Comparison of ENCODE assay signal across 10 mouse cellular contexts in genomic region chr7:127137262-127138017, GRCm38 (mm10). TPM values are rescaled to one million over a fixed set of nuclear protein-coding genes. Genes with fewer than 3 reads are reported as not detected.
DNase-seq lines count a peak whose midpoint lies in the region; ATAC-seq and TF ChIP-seq lines count a peak whose summit lies in the region.
"Had no signal": no experiment of that assay in that cellular context is flagged by ENCODE, and none has a peak within 500 bp of the region (broad histone marks: within the 10 kb centered on the region; RNA-seq: fewer than 3 reads in every experiment).

TSS of gene Spn (minus strand) at chr7:127137823.

- H3K4me1 ChIP-seq in kidney, adult 2 months (ENCODE audit: control insufficient read depth, insufficient read depth, low read length): no peaks in the 10 kb centered on the region

- no peaks in the 10 kb centered on the region for H3K27me3 ChIP-seq in kidney, adult 2 months (replicated peaks; ENCODE audit: control insufficient read depth, insufficient read depth, low read length)

- no peak for TF ChIP-seq POLR2A in kidney, adult 2 months (IDR thresholded peaks at IDR 0.05; ENCODE audit: low read depth, low read length)

- no peak within 1 kb of the TSS for H3K4me3 ChIP-seq in kidney, adult 2 months (ENCODE audit: insufficient read depth, low read depth, low read length)

- DNase-seq in cerebellum, postnatal 10 days: peak; percentile 40 to 51
- no peak for DNase-seq in cerebellum, adult 11 months
- DNase-seq in thymus, postnatal 10 days (ENCODE audit: low spot score in 2 of 2): peak; percentile 76 to 77
- no peak for DNase-seq in urinary bladder, postnatal 36 days (ENCODE audit: low spot score in 2 of 2)
- no peak for DNase-seq in lung, postnatal 36 days
- DNase-seq in kidney, adult 2 months: no peak
- DNase-seq: adrenal gland, postnatal 10 days had no signal

- no peak for TF ChIP-seq CTCF in kidney, adult 2 months (conservative IDR thresholded peaks at IDR 0.05; ENCODE audit: insufficient read depth, insufficient read length, low read depth, low read length)

- 60% methylated on average over 9 of the region's 9 CpGs for WGBS in kidney, adult 2 months

- no peak within 1 kb of the TSS for H3K27ac ChIP-seq in kidney, adult 2 months (ENCODE audit: insufficient read depth, low read depth, low read length)
- H3K27ac ChIP-seq: hindbrain, embryonic 14.5 days had no signal

- no peaks in the 10 kb centered on the region for H3K36me3 ChIP-seq in kidney, adult 2 months (ENCODE audit: control insufficient read depth, insufficient read depth, low read length)

- ATAC-seq in erythroid progenitor cell, adult 5-6 weeks (replicated peaks; ENCODE audit: low FRiP score, poor library complexity, severe bottlenecking): peak; percentile 65
- peak; percentile 45 for ATAC-seq in monocyte, adult 5-6 weeks (replicated peaks; ENCODE audit: insufficient number of reproducible peaks, low FRiP score, low TSS enrichment, poor library complexity, severe bottlenecking)

RNA-seq across cellular contexts. Expression of gene Spn, which starts in this region (rescaled TPM):
- total RNA-seq in erythroid progenitor cell, adult 5-6 weeks (2015; ENCODE audit: low replicate concordance): 16.2 and 30.2 TPM in 2 replicates
- 30.8 and 32.0 TPM in 2 replicates for total RNA-seq in erythroid progenitor cell, adult 5-6 weeks (2017; ENCODE audit: low replicate concordance)
- 1,218 to 1,278 TPM (median 1,233 TPM) in 3 replicates for total RNA-seq in monocyte, adult 5-6 weeks (2017)
- polyA plus RNA-seq in kidney, adult 2 months (2012; rRNA removed): 2.7 and 5.2 TPM in 2 replicates
- polyA plus RNA-seq: hindbrain, embryonic 14.5 days had no signal

Comparison
In these comparisons a context has a peak if more than half of its experiments do, and no peak if none do; other contexts are left out.
1. RNA of gene Spn (total RNA-seq): 1,218 to 1,278 TPM in monocyte, adult 5-6 weeks; 16.2 to 32.0 TPM in erythroid progenitor cell, adult 5-6 weeks; every median in the first group is over 10 times any median in the second.
2. DNase-seq: peak in cerebellum, postnatal 10 days (2 of 2) and thymus, postnatal 10 days (2 of 2); none in cerebellum, adult 11 months (single experiment), urinary bladder, postnatal 36 days (0 of 2), lung, postnatal 36 days (single experiment) and kidney, adult 2 months (single experiment).